Mouse (Mus musculus): ENCODE results near the gene Vmn2r62. TPM values are rescaled to one million over a fixed set of nuclear protein-coding genes. Genes with fewer than 3 reads are reported as not detected.
"Not testable (repeated sequence)": the region's sequence is repeated elsewhere in the genome, so short reads cannot be mapped to it uniquely, and the experiment has no call there.

Gene Vmn2r62
- polyA plus RNA-seq (2012; rRNA removed) (not detected in 2 replicates), polyA plus RNA-seq (2014; fragmentation: Nextera tagmentation; extraction: Ambion mirVana) (not detected in 2 replicates)

GRCm38 (mm10) chr7:42793425-42793824 lies at the start of gene Vmn2r62:
Gene Vmn2r62 (minus strand): TSS chr7:42793525.
- not testable (repeated sequence) for H3K9ac ChIP-seq (replicated peaks); H3K4me2 ChIP-seq (ENCODE audit: low read depth); H3K9me3 ChIP-seq (ENCODE audit: control insufficient read depth, low read length); H3K27me3 ChIP-seq (ENCODE audit: control insufficient read depth, insufficient read depth, low read length); H3K4me1 ChIP-seq (replicated peaks; ENCODE audit: control insufficient read depth in 2 of 2, insufficient read depth in 2 of 2, low read length in 1 of 2); H3K27ac ChIP-seq; H3K4me3 ChIP-seq (ENCODE audit: insufficient read depth in 1 of 2, low read depth in 2 of 2, low read length in 2 of 2); DNase-seq (ENCODE audit: low read depth in 3 of 3, low spot score in 3 of 3); H3K36me3 ChIP-seq (replicated peaks; ENCODE audit: control insufficient read depth, insufficient read depth, low read depth); ATAC-seq (ENCODE audit: insufficient read depth)
- WGBS (ENCODE audit: insufficient replicate concordance) = no CpG with 5 or more reads among the region's 1 CpGs

- not testable (repeated sequence) for H3K4me1 ChIP-seq (replicated peaks; ENCODE audit: control insufficient read depth in 2 of 2, insufficient read depth in 2 of 2, low read length in 1 of 2); H3K9ac ChIP-seq (replicated peaks); H3K27me3 ChIP-seq (ENCODE audit: control insufficient read depth, insufficient read depth, low read length); H3K4me3 ChIP-seq (ENCODE audit: insufficient read depth in 1 of 2, low read depth in 2 of 2, low read length in 2 of 2); H3K9me3 ChIP-seq (ENCODE audit: control insufficient read depth, low read length); ATAC-seq (ENCODE audit: insufficient read depth); H3K27ac ChIP-seq; H3K4me2 ChIP-seq (ENCODE audit: low read depth); H3K36me3 ChIP-seq (replicated peaks; ENCODE audit: control insufficient read depth, insufficient read depth, low read depth); DNase-seq (ENCODE audit: low read depth in 3 of 3, low spot score in 3 of 3)
Measured at GRCm38 (mm10) chr7:42838366-42838765, 45.0 kb upstream of the Vmn2r62 start.

- Histone ChIP-seq H3K27ac (no peak overlapping the region), H3K9ac (replicated peaks) (no peak overlapping the region), H3K4me2 (ENCODE audit: low read depth) (no peak overlapping the region), H3K9me3 (ENCODE audit: control insufficient read depth, low read length) (no peaks in the 10 kb centered on the region), H3K36me3 (replicated peaks; ENCODE audit: control insufficient read depth, insufficient read depth, low read depth) (no peaks in the 10 kb centered on the region), H3K4me1 (replicated peaks; ENCODE audit: control insufficient read depth in 2 of 2, insufficient read depth in 2 of 2, low read length in 1 of 2) (no peaks in the 10 kb centered on the region), H3K27me3 (ENCODE audit: control insufficient read depth, insufficient read depth, low read length) (no peaks in the 10 kb centered on the region), H3K4me3 (ENCODE audit: insufficient read depth in 1 of 2, low read depth in 2 of 2, low read length in 2 of 2) (no peak overlapping the region)
- no peak for DNase-seq (ENCODE audit: low read depth in 3 of 3, low spot score in 3 of 3)
- TF ChIP-seq EP300 (IDR thresholded peaks at IDR 0.05; ENCODE audit: low read depth) (no peak), CTCF (IDR thresholded peaks at IDR 0.05; ENCODE audit: low read depth) (no peak)
- no peak for ATAC-seq (ENCODE audit: insufficient read depth)
- WGBS (ENCODE audit: insufficient replicate concordance) = 43% methylated on average over 3 of the region's 3 CpGs
Measured at GRCm38 (mm10) chr7:42832221-42832620, 38.9 kb upstream of the Vmn2r62 start.

- Histone ChIP-seq H3K27me3 (ENCODE audit: control insufficient read depth, insufficient read depth, low read length) (no peaks in the 10 kb centered on the region), H3K4me1 (replicated peaks; ENCODE audit: control insufficient read depth in 2 of 2, insufficient read depth in 2 of 2, low read length in 1 of 2) (no peaks in the 10 kb centered on the region), H3K36me3 (replicated peaks; ENCODE audit: control insufficient read depth, insufficient read depth, low read depth) (no peaks in the 10 kb centered on the region), H3K9ac (replicated peaks) (no peak overlapping the region), H3K27ac (no peak overlapping the region), H3K4me3 (ENCODE audit: insufficient read depth in 1 of 2, low read depth in 2 of 2, low read length in 2 of 2) (no peak overlapping the region), H3K4me2 (ENCODE audit: low read depth) (no peak overlapping the region), H3K9me3 (ENCODE audit: control insufficient read depth, low read length) (no peaks in the 10 kb centered on the region)
- ATAC-seq (ENCODE audit: insufficient read depth) (no peak), DNase-seq (ENCODE audit: low read depth in 3 of 3, low spot score in 3 of 3) (no peak)
- 46% methylated on average over 20 of the region's 20 CpGs for WGBS (ENCODE audit: insufficient replicate concordance)
- TF ChIP-seq EP300 (IDR thresholded peaks at IDR 0.05; ENCODE audit: low read depth) (no peak), CTCF (IDR thresholded peaks at IDR 0.05; ENCODE audit: low read depth) (no peak)
Measured at GRCm38 (mm10) chr7:42749836-42750235, 43.5 kb downstream of the Vmn2r62 start.

GRCm38 (mm10) chr7:42738536-42739210 lies 54.7 kb downstream of the Vmn2r62 start:
- Histone ChIP-seq H3K27ac (no peak overlapping the region), H3K4me3 (ENCODE audit: insufficient read depth in 1 of 2, low read depth in 2 of 2, low read length in 2 of 2) (no peak overlapping the region), H3K9me3 (ENCODE audit: control insufficient read depth, low read length) (no peaks in the 10 kb centered on the region), H3K4me1 (replicated peaks; ENCODE audit: control insufficient read depth in 2 of 2, insufficient read depth in 2 of 2, low read length in 1 of 2) (no peaks in the 10 kb centered on the region), H3K27me3 (ENCODE audit: control insufficient read depth, insufficient read depth, low read length) (no peaks in the 10 kb centered on the region), H3K4me2 (ENCODE audit: low read depth) (no peak overlapping the region), H3K36me3 (replicated peaks; ENCODE audit: control insufficient read depth, insufficient read depth, low read depth) (no peaks in the 10 kb centered on the region), H3K9ac (replicated peaks) (no peak overlapping the region)
- TF ChIP-seq CTCF (IDR thresholded peaks at IDR 0.05; ENCODE audit: low read depth) (no peak), EP300 (IDR thresholded peaks at IDR 0.05; ENCODE audit: low read depth) (no peak)
- DNase-seq (ENCODE audit: low read depth in 3 of 3, low spot score in 3 of 3) = no peak
- 65% methylated on average over 10 of the region's 10 CpGs for WGBS (ENCODE audit: insufficient replicate concordance)
- no peak for ATAC-seq (ENCODE audit: insufficient read depth)

GRCm38 (mm10) chr7:42726917-42727316 lies 66.4 kb downstream of the Vmn2r62 start, which contains the start of gene Gm17067:
Gene Gm17067 (minus strand): TSS chr7:42727017.
- not testable (repeated sequence) for H3K9me3 ChIP-seq (ENCODE audit: control insufficient read depth, low read length); H3K9ac ChIP-seq (replicated peaks); H3K36me3 ChIP-seq (replicated peaks; ENCODE audit: control insufficient read depth, insufficient read depth, low read depth); H3K4me2 ChIP-seq (ENCODE audit: low read depth); DNase-seq (ENCODE audit: low read depth in 3 of 3, low spot score in 3 of 3); H3K27ac ChIP-seq; ATAC-seq (ENCODE audit: insufficient read depth); H3K4me3 ChIP-seq (ENCODE audit: insufficient read depth in 1 of 2, low read depth in 2 of 2, low read length in 2 of 2); H3K4me1 ChIP-seq (replicated peaks; ENCODE audit: control insufficient read depth in 2 of 2, insufficient read depth in 2 of 2, low read length in 1 of 2); H3K27me3 ChIP-seq (ENCODE audit: control insufficient read depth, insufficient read depth, low read length)
- 64% methylated on average over 4 of the region's 4 CpGs for WGBS (ENCODE audit: insufficient replicate concordance)
